Mouse (Mus musculus) liver, adult 2 months (tissue): ENCODE data around the gene Eed.

Experiments used
- CTCF ChIP-seq: fragments of 200-500 bp; IDR thresholded peaks from 2 replicates; pipeline ENCODE4 v1.5.1; 2011; ENCODE audit warnings: low read depth, low read length, control low read depth
- POLR2A ChIP-seq: fragments of 200-500 bp; IDR thresholded peaks from 2 replicates; pipeline ENCODE4 v1.6.1; 2011; ENCODE audit warnings: low read length, control low read depth; ENCODE audit not compliant: insufficient read depth; ENCODE audit errors: extremely low read depth

- no peak for TF ChIP-seq POLR2A
- no peak for TF ChIP-seq CTCF
These were observed 12.3 kb upstream of the Eed start for GRCm38 (mm10) chr7:89993091-89993490.
